Mouse (Mus musculus): ENCODE results near the gene Mmd2. TPM values are rescaled to one million over a fixed set of nuclear protein-coding genes. Genes with fewer than 3 reads are reported as not detected.

The Mmd2 gene
- polyA plus RNA-seq, 1 experiment from 2014 or later, result not detected

GRCm38 (mm10) chr5:142623080-142623479 lies 14.5 kb upstream of the Mmd2 start:
- Histone ChIP-seq H3K79me2 (ENCODE audit: inconsistent target) (no peaks in the 10 kb centered on the region), H3K36me3 (ENCODE audit: inconsistent target) (no peaks in the 10 kb centered on the region), H3K27ac (no peak overlapping the region), H3K4me3 (ENCODE audit: inconsistent target) (no peak overlapping the region)
- 85% methylated on average over 7 of the region's 7 CpGs for WGBS (ENCODE audit: missing documents)

GRCm38 (mm10) chr5:142622134-142622533 lies 13.5 kb upstream of the Mmd2 start:
- Histone ChIP-seq H3K4me3 (ENCODE audit: inconsistent target) (no peak overlapping the region), H3K79me2 (ENCODE audit: inconsistent target) (no peaks in the 10 kb centered on the region), H3K27ac (no peak overlapping the region), H3K36me3 (ENCODE audit: inconsistent target) (no peaks in the 10 kb centered on the region)
- 86% methylated on average over 1 of the region's 1 CpGs for WGBS (ENCODE audit: missing documents)

- Histone ChIP-seq H3K79me2 (ENCODE audit: inconsistent target) (no peaks in the 10 kb centered on the region), H3K4me3 (ENCODE audit: inconsistent target) (no peak overlapping the region), H3K36me3 (ENCODE audit: inconsistent target) (no peaks in the 10 kb centered on the region), H3K27ac (no peak overlapping the region)
- WGBS (ENCODE audit: missing documents), result 80% methylated on average over 2 of the region's 2 CpGs
Measured at GRCm38 (mm10) chr5:142621421-142621820, 12.8 kb upstream of the Mmd2 start.

GRCm38 (mm10) chr5:142619866-142620265 lies 11.3 kb upstream of the Mmd2 start:
- WGBS (ENCODE audit: missing documents), result 10% methylated on average over 3 of the region's 5 CpGs
- H3K36me3 ChIP-seq (ENCODE audit: inconsistent target), result no peaks in the 10 kb centered on the region
- no peaks in the 10 kb centered on the region for H3K79me2 ChIP-seq (ENCODE audit: inconsistent target)
- H3K4me3 ChIP-seq (ENCODE audit: inconsistent target), result no peak overlapping the region
- no peak overlapping the region for H3K27ac ChIP-seq

- WGBS (ENCODE audit: missing documents), result 55% methylated on average over 6 of the region's 6 CpGs
- Histone ChIP-seq H3K4me3 (ENCODE audit: inconsistent target) (no peak overlapping the region), H3K36me3 (ENCODE audit: inconsistent target) (no peaks in the 10 kb centered on the region), H3K79me2 (ENCODE audit: inconsistent target) (no peaks in the 10 kb centered on the region), H3K27ac (no peak overlapping the region)
Measured at GRCm38 (mm10) chr5:142616326-142616725, 7.7 kb upstream of the Mmd2 start.

- Histone ChIP-seq H3K4me3 (ENCODE audit: inconsistent target) (no peak overlapping the region), H3K27ac (no peak overlapping the region), H3K79me2 (ENCODE audit: inconsistent target) (no peaks in the 10 kb centered on the region), H3K36me3 (ENCODE audit: inconsistent target) (no peaks in the 10 kb centered on the region)
- 70% methylated on average over 4 of the region's 4 CpGs for WGBS (ENCODE audit: missing documents)
Measured at GRCm38 (mm10) chr5:142615638-142616037, 7.0 kb upstream of the Mmd2 start.

- H3K36me3 ChIP-seq (ENCODE audit: inconsistent target), result no peaks in the 10 kb centered on the region
- WGBS (ENCODE audit: missing documents), result 75% methylated on average over 3 of the region's 3 CpGs
- H3K27ac ChIP-seq, result no peak overlapping the region
- no peak overlapping the region for H3K4me3 ChIP-seq (ENCODE audit: inconsistent target)
- H3K79me2 ChIP-seq (ENCODE audit: inconsistent target), result no peaks in the 10 kb centered on the region
Measured at GRCm38 (mm10) chr5:142614513-142614912, 5.9 kb upstream of the Mmd2 start.

GRCm38 (mm10) chr5:142610362-142610761 lies 1.8 kb upstream of the Mmd2 start:
- H3K4me3 ChIP-seq (ENCODE audit: inconsistent target), result no peak overlapping the region
- WGBS (ENCODE audit: missing documents), result 81% methylated on average over 3 of the region's 4 CpGs

GRCm38 (mm10) chr5:142608989-142609325 lies 357 bp upstream of the Mmd2 start:
- Histone ChIP-seq H3K79me2 (ENCODE audit: inconsistent target) (no peaks in the 10 kb centered on the region), H3K36me3 (ENCODE audit: inconsistent target) (no peaks in the 10 kb centered on the region), H3K27ac (no peak overlapping the region), H3K4me3 (ENCODE audit: inconsistent target) (no peak overlapping the region)
- WGBS (ENCODE audit: missing documents), result 24% methylated on average over 4 of the region's 4 CpGs

More at GRCm38 (mm10) chr5:142610362-142610761, 1.8 kb upstream of the Mmd2 start:
- Histone ChIP-seq H3K79me2 (ENCODE audit: inconsistent target) (no peaks in the 10 kb centered on the region), H3K27ac (no peak overlapping the region), H3K36me3 (ENCODE audit: inconsistent target) (no peaks in the 10 kb centered on the region)

GRCm38 (mm10) chr5:142605288-142605687 lies 3.3 kb downstream of the Mmd2 start:
- Histone ChIP-seq H3K79me2 (ENCODE audit: inconsistent target) (no peaks in the 10 kb centered on the region), H3K27ac (no peak overlapping the region), H3K36me3 (ENCODE audit: inconsistent target) (no peaks in the 10 kb centered on the region), H3K4me3 (ENCODE audit: inconsistent target) (no peak overlapping the region)
- WGBS (ENCODE audit: missing documents), result 95% methylated on average over 12 of the region's 12 CpGs

GRCm38 (mm10) chr5:142604379-142604778 lies 4.2 kb downstream of the Mmd2 start:
- 87% methylated on average over 7 of the region's 7 CpGs for WGBS (ENCODE audit: missing documents)
- no peaks in the 10 kb centered on the region for H3K79me2 ChIP-seq (ENCODE audit: inconsistent target)
- no peak overlapping the region for H3K27ac ChIP-seq
- H3K4me3 ChIP-seq (ENCODE audit: inconsistent target), result no peak overlapping the region
- no peaks in the 10 kb centered on the region for H3K36me3 ChIP-seq (ENCODE audit: inconsistent target)

- Histone ChIP-seq H3K36me3 (ENCODE audit: inconsistent target) (no peaks in the 10 kb centered on the region), H3K27ac (no peak overlapping the region), H3K4me3 (ENCODE audit: inconsistent target) (no peak overlapping the region), H3K79me2 (ENCODE audit: inconsistent target) (no peaks in the 10 kb centered on the region)
- WGBS (ENCODE audit: missing documents), result 91% methylated on average over 6 of the region's 6 CpGs
Measured at GRCm38 (mm10) chr5:142597648-142598390, 10.8 kb downstream of the Mmd2 start.

GRCm38 (mm10) chr5:142596723-142597122 lies 11.9 kb downstream of the Mmd2 start:
- WGBS (ENCODE audit: missing documents), result 80% methylated on average over 6 of the region's 6 CpGs
- no peak overlapping the region for H3K27ac ChIP-seq

GRCm38 (mm10) chr5:142595698-142596097 lies 12.9 kb downstream of the Mmd2 start:
- WGBS (ENCODE audit: missing documents), result 87% methylated on average over 3 of the region's 3 CpGs
- no peak overlapping the region for H3K27ac ChIP-seq
- no peak overlapping the region for H3K4me3 ChIP-seq (ENCODE audit: inconsistent target)

More at GRCm38 (mm10) chr5:142596723-142597122, 11.9 kb downstream of the Mmd2 start:
- no peaks in the 10 kb centered on the region for H3K36me3 ChIP-seq (ENCODE audit: inconsistent target)
- H3K79me2 ChIP-seq (ENCODE audit: inconsistent target), result no peaks in the 10 kb centered on the region
- no peak overlapping the region for H3K4me3 ChIP-seq (ENCODE audit: inconsistent target)

GRCm38 (mm10) chr5:142590953-142591616 lies 17.5 kb downstream of the Mmd2 start:
- Histone ChIP-seq H3K79me2 (ENCODE audit: inconsistent target) (no peaks in the 10 kb centered on the region), H3K27ac (no peak overlapping the region), H3K4me3 (ENCODE audit: inconsistent target) (no peak overlapping the region), H3K36me3 (ENCODE audit: inconsistent target) (no peaks in the 10 kb centered on the region)
- 94% methylated on average over 6 of the region's 6 CpGs for WGBS (ENCODE audit: missing documents)

More at GRCm38 (mm10) chr5:142595698-142596097, 12.9 kb downstream of the Mmd2 start:
- H3K79me2 ChIP-seq (ENCODE audit: inconsistent target), result no peaks in the 10 kb centered on the region
- no peaks in the 10 kb centered on the region for H3K36me3 ChIP-seq (ENCODE audit: inconsistent target)

Measured in macrophage (primary cell).